Mouse (Mus musculus) CD4-positive, CD25-positive, alpha-beta regulatory T cell, adult 2 months (primary cell): ENCODE data around the gene Lemd1.

Experiments
- DNase-seq: peaks from one replicate; pipeline ENCODE4 v3.0.0-alpha.2; 2012; ENCODE audit warnings: low read depth, low spot score

The Lemd1 gene

DNA sequence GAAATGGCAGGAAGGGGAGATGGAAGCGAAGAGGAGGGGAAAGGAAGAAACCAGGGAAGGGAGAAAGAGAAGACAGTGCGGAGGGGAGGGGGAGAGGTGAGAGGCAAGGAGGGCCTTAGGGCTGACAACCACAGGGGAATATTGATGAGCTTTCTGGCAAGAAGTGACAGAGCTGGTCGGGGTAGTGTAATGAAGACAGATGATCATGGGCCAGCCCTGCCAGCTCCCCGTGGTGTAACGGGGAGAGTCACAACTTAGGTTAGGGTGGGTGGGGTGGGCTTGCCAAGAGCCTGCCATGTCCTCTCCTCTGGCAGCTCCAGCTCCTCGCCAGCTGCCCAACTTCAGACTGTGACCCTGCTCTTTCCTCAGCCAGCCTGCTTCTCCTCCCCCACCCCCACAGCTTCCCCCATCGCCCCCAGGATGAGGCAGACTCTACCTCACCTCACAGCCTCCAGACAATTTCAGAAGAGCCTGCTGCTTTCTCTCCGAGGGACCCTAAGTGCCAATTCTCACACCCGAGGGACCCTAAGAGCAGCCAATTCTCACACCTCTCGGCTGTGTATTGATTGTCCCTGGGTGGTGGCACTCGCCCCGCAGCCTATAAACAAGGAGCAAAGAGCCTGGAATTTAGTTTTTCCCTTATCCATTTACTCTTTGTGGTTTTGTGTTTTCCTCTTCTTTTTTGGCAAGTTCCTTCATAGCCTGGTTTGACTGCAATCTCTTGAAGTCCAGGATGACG lies 26.3 kb upstream of the Lemd1 start:
- no peak for DNase-seq

- DNase-seq, result peak; percentile 49
These were observed 25.4 kb upstream of the Lemd1 start for GRCm38 (mm10) chr1:132165859-132166258.

- peak; percentile 25 for DNase-seq
These were observed 23.0 kb upstream of the Lemd1 start for GRCm38 (mm10) chr1:132168115-132168767.

DNA sequence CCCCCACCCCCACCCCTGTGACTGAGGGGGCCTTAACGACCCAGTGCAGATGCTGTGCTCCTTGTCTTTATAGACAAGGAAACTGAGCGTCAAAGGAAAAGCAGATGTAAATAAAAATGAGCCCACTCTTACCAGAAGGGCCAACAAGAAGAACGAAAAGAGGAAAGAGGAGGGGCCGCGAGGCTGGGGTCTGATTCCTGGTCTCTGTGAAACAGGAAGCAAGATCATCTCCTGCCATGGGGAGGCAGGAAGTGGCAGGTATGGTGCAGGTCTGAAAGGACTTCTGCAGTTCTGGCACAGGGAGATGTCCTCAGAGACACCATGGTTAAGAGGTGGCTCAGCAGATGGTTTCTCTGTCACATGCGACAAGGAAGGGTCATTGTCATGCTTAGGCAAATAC lies 20.5 kb upstream of the Lemd1 start:
- no peak for DNase-seq

- DNase-seq, result no peak
These were observed 19.6 kb upstream of the Lemd1 start for GRCm38 (mm10) chr1:132171619-132172018.

DNA sequence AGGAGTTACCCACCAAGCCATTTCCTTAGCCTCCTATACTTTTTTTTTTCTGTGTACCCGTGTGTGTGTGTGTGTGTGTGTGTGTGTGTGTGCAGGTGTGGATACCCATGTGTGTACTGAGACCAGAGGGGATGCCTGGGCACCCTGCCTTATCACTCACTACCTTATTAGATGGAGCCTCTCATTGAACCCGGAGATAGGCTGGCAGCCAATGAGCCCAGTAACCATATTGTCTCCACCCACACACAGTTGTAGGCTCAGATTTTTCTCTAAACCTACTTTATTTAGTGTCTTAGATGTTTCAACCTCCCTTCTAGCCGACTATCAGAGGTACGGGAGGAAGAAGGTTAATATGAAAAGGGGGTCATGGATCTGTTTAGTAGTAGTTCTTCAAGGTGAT lies 4.9 kb upstream of the Lemd1 start:
- no peak for DNase-seq

GRCm38 (mm10) chr1:132188442-132189066 lies 2.7 kb upstream of the Lemd1 start:
- no peak for DNase-seq

- DNase-seq, result no peak
These were observed 2.0 kb upstream of the Lemd1 start for GRCm38 (mm10) chr1:132189231-132189630.

- no peak for DNase-seq
These were observed 1.2 kb upstream of the Lemd1 start for GRCm38 (mm10) chr1:132190040-132190513.

DNA sequence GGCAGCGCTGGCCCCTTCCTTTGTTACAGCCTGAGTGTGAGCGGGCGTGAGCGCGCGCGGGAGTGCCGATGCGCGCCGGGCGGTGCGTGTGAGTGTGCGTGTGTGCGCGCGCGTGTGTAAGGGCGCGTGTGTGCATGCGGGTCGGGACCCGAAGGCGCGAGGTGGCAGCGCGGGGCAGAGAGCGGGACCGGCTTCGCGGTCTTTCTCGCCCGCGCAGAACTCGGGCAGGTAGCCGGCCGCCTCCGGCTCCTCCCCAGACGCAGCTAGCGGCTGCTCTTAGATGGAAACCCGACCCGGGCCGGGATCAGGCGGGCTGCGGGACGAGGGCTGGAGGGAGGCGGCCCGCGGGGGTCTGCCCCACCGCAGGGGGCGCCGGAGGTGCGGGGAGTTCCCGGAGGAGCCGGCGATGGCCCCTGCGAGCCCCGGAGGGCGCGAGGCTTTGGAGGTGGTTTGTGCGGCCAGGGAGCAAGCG lies 574 bp upstream of the Lemd1 start:
- DNase-seq, result no peak

GRCm38 (mm10) chr1:132191786-132192680 lies 802 bp downstream of the Lemd1 start:
- DNase-seq, result no peak

DNA sequence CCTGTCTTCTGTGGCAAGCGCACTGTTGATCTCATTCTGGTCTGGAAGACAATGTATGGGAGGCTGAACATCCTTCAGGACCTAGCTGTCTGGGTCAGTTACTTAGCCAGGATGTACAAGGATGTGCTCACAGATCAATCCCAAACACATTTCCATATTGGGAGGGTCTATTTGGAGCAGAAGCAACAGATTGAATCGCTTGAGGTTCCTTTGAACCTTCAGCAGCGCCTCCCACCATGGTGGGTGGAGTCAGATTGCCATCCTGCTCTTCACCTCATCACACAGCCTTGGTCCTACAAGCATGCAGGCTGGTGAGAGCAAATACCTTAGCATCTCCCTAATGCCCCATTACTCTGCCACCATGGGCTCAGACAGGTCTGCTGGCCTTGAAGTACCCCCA lies 2.6 kb downstream of the Lemd1 start:
- DNase-seq, result no peak

GRCm38 (mm10) chr1:132194624-132195023 lies 3.4 kb downstream of the Lemd1 start:
- no peak for DNase-seq

DNA sequence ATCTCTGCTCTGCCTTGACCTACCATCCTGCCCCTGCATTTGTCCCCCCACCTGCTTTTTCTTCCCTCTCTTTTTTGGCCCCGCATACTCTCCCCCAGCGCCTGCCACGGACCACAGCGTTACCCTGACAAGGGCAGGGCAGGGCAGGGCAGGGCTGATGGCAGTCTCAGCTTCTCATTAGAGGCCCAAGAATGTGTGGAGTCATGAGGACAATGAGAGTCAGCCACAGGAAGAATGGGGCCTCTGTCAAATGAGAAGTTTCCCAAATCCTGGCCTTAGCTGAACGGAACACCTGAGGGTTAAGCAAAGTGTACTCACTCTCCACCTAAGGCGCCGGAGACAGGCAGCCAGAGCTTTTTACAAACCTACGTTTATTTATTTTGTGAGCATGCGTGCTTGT lies 3.9 kb downstream of the Lemd1 start:
- no peak for DNase-seq

DNA sequence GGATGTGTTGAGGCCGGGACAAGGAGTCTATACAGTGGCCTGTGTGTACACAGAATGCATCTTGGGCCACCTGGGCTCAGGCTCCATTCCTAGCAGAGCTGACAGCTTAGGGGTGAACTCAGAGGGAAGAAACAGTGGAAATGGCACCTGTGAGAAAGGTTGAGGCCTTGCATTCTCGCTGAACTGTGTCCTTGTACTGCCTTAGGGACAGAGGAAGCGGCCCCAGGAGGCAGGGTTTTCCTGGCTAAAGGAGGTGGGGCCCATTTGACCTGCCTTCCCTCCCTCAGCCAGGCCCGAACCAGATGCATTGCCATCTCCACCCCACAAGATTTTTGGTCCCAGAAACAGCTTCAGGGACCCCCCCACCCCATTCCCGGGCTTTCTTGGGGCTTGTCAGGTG lies 4.5 kb downstream of the Lemd1 start:
- DNase-seq, result no peak

GRCm38 (mm10) chr1:132196337-132196736 lies 5.1 kb downstream of the Lemd1 start:
- no peak for DNase-seq

DNA sequence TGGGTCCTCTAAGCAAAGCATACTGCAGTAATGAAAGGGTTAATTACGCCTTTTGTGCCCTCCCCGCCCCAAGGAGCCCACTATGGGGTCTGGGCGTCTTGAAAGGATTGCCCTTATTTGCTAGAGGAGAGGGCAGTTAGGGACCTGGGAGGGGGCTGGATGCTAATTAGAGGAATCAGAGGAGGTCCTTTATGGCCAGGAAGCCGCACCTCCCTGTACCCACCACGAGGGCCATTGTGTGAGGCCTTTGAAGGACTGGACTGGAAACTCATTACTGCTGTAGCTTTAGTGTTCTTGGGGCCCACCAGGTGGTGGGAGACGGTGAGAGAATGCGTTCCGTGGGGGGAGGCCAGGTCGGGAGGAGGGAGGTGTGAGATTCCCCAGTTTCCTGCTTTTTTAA lies 6.4 kb downstream of the Lemd1 start:
- no peak for DNase-seq

DNA sequence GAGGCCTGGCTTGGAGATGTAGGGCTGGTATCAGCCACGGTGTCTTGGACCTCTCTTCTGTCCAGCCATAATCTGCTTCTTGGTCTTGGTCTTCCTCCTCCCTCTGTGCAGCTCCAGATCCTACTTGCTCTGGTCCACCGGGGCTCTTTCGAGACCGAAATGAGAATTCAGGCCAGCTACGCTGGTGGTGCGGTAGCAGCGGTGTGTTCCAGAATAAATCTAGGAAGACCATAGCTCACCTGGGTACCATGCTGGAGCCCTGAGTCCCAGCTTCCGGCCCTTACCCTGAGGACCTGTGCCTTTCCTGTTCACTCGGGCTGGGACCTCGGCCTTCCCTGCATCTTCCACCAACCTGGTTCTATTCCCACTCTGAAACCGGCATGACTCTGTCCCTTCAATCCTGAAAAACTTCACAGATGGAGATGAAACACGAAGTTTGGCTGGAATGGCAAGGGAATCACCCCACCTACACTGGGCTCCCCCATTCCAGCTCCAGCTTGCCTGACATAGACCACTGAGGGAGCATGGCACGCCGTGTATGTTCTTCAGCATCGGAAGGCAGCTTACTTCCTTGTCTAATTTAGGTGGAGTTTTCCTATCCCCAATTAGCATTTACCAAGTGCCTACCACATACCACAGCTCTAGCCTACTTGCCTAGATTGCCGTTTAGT lies 7.3 kb downstream of the Lemd1 start:
- no peak for DNase-seq

- no peak for DNase-seq
These were observed 8.0 kb downstream of the Lemd1 start for GRCm38 (mm10) chr1:132199244-132199643.

DNA sequence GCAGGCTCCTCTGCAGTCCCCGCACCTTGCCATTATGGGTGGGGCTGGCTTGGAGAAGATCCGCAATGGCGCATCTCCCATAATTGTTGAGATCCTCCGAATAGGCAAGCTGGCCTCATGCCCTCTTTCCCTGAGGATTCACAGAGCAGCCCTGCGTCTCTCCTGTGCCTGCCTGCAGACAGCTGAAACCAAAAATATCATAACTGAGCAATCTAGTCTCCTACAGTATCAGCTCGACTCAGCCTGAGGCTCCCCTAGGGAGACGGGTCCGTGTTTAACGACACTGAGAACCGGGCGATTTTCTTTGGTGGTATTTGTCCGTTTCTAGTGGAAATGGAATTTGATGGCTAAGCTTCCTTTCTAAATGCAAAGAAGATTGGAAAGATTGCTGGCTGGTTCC lies 8.7 kb downstream of the Lemd1 start:
- DNase-seq, result no peak
